15 mouse cellular contexts compared by ENCODE assay signal in genomic region chr17:83158652-83159051, GRCm38 (mm10).
"Had no signal": no experiment of that assay in that cellular context is flagged by ENCODE, and none has a peak within 500 bp of the region (broad histone marks: within the 10 kb centered on the region; RNA-seq: fewer than 3 reads in every experiment).

No protein-coding gene starts in this region.

- H3K9me3 ChIP-seq: liver, embryonic 12.5 days; liver, embryonic 15.5 days; midbrain, embryonic 10.5 days; midbrain, embryonic 13.5 days had no signal

- H3K27me3 ChIP-seq: liver, embryonic 12.5 days; liver, embryonic 15.5 days had no signal

- DNase-seq: kidney, adult 2 months; kidney, postnatal 25 days; lung, adult 18-20 months; thymus, adult 18-20 months; thymus, postnatal 36 days had no signal

- H3K4me2 ChIP-seq: liver, embryonic 12.5 days; liver, embryonic 15.5 days; midbrain, embryonic 13.5 days had no signal

- H3K4me1 ChIP-seq: liver, embryonic 12.5 days; liver, embryonic 15.5 days; midbrain, embryonic 13.5 days had no signal

- H3K36me3 ChIP-seq: liver, embryonic 12.5 days; liver, embryonic 15.5 days; midbrain, embryonic 10.5 days; midbrain, embryonic 13.5 days had no signal

- H3K27ac ChIP-seq: kidney, postnatal 0 days; layer of hippocampus, adult 2 months; liver, embryonic 12.5 days; liver, embryonic 15.5 days; macrophage; midbrain, embryonic 10.5 days; midbrain, embryonic 13.5 days had no signal

- H3K9ac ChIP-seq: liver, embryonic 12.5 days; liver, embryonic 15.5 days; midbrain, embryonic 13.5 days had no signal

- ATAC-seq: intestine, postnatal 0 days; liver, embryonic 12.5 days; midbrain, embryonic 13.5 days; midbrain, embryonic 16.5 days had no signal

- H3K4me3 ChIP-seq: layer of hippocampus, adult 2 months; liver, embryonic 12.5 days; liver, embryonic 15.5 days; midbrain, embryonic 10.5 days; midbrain, embryonic 13.5 days; myocyte had no signal
